Mouse (Mus musculus): ENCODE measurements around the gene Nyap1.
A peak's percentile ranks its signal among the peaks of the same experiment; 100 is the strongest.

- TF ChIP-seq POLR2A (IDR thresholded peaks at IDR 0.05; ENCODE audit: insufficient read depth, low read length) (no peak), CTCF (IDR thresholded peaks at IDR 0.05; ENCODE audit: low read depth, low read length) (peak; percentile 32)
Observed at GRCm38 (mm10) chr5:137770709-137771108, 29.3 kb upstream of the Nyap1 start.
